Mouse (Mus musculus): ENCODE measurements around the gene Ntng2. TPM values are rescaled to one million over a fixed set of nuclear protein-coding genes. Genes with fewer than 3 reads are reported as not detected.
A peak's percentile ranks its signal among the peaks of the same experiment; 100 is the strongest.

Gene Ntng2
- polyA plus RNA-seq, 1 experiment, result not detected

DNA sequence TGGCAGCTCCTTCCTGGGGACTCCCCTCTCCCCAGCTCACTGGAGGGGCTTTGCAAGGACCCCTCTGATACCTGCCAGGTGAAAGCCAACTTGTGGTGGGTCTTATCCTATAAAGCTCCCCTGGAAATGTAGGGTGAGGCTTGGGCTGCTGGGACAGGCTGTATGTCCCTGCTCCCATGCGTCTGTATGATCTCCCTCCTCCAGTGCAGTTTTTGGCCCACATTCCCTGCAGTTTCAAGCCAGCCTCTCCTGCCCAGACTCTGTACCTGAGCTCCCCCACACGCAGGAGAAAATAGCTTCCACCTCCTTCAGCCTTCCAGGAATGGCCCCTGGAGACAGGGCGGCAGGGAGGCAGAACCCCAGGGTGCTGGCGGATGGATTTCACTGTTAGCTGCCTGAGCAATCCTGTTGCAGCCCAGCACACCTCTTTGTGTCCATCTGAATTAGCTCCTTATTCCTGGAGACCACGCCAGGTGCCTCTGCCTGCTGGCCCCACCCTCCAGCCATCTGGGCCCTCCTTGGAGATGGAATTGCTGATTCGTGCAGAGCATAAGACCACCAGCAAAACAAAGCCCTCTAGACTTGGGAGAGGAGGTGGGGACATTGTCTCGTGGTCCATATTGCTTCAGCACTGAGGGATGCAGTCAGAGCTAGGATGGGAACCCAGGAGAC, 29.1 kb downstream of the Ntng2 start:
- TF ChIP-seq POLR2A (IDR thresholded peaks at IDR 0.05; ENCODE audit: insufficient read depth, low read depth, low read length), result 0 out of 2 replicates have a peak, but pooled peaks have one; percentile 15
- no peak for TF ChIP-seq CTCF (IDR thresholded peaks at IDR 0.05; ENCODE audit: insufficient read depth, low read depth, low read length)
- Histone ChIP-seq H3K4me1 (ENCODE audit: control insufficient read depth, insufficient read depth, low read length) (no peaks in the 10 kb centered on the region), H3K4me3 (ENCODE audit: insufficient read depth, low read depth, low read length) (no peak overlapping the region), H3K27ac (ENCODE audit: insufficient read depth, low read depth, low read length) (no peak overlapping the region)
- 73% methylated on average over 7 of the region's 7 CpGs for WGBS

DNA sequence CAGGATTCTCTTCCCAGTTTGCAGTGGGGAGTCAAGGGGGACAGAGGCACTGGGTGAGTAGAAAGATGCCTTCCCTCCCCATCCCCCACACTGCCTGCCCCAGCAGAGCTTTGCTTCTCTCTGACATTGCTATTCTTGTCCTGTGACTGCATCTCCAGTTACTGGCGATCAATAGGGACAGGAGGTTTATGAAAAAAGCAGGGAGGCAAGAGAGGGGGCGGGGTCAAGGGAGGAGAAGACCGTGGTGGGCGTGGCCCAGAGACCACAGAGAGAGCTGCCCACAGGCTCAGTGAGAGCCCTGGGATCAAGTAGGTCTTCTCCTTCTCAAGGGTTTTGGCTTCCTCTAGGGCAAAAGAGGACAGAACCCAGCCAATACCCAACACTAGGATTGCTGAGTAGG, 30.5 kb downstream of the Ntng2 start:
- TF ChIP-seq POLR2A (IDR thresholded peaks at IDR 0.05; ENCODE audit: insufficient read depth, low read depth, low read length) (no peak), CTCF (IDR thresholded peaks at IDR 0.05; ENCODE audit: insufficient read depth, low read depth, low read length) (no peak)
- H3K27ac ChIP-seq (ENCODE audit: insufficient read depth, low read depth, low read length), result no peak overlapping the region
- H3K4me1 ChIP-seq (ENCODE audit: control insufficient read depth, insufficient read depth, low read length), result peaks cover 8% of the 10 kb centered on the region
- no peak overlapping the region for H3K4me3 ChIP-seq (ENCODE audit: insufficient read depth, low read depth, low read length)
- 21% methylated on average over 4 of the region's 4 CpGs for WGBS

DNA sequence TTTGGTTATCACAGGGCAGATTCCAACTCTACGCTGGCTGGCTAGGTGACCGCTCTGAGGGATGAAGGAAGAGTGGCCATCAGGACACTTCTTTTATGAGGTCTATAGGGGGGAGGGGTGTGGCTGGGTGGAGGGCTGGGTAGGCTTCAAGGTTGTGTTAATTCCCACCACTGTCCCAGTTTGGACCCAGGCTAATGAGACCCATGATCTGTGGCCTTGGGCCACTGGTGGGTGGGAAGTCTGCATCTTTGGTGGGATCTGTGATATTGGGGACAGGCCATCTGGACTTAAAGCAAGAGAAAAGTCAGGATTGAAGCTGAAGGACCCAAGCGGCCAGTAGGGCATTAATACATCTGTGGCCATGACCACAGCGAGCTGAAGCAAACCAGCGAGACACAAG, 34.0 kb downstream of the Ntng2 start:
- Histone ChIP-seq H3K4me3 (ENCODE audit: insufficient read depth, low read depth, low read length) (no peak overlapping the region), H3K4me1 (ENCODE audit: control insufficient read depth, insufficient read depth, low read length) (peaks cover 8% of the 10 kb centered on the region), H3K27ac (ENCODE audit: insufficient read depth, low read depth, low read length) (no peak overlapping the region)
- 95% methylated on average over 5 of the region's 5 CpGs for WGBS
- no peak for TF ChIP-seq POLR2A (IDR thresholded peaks at IDR 0.05; ENCODE audit: insufficient read depth, low read depth, low read length)
- TF ChIP-seq CTCF (IDR thresholded peaks at IDR 0.05; ENCODE audit: insufficient read depth, low read depth, low read length), result no peak

DNA sequence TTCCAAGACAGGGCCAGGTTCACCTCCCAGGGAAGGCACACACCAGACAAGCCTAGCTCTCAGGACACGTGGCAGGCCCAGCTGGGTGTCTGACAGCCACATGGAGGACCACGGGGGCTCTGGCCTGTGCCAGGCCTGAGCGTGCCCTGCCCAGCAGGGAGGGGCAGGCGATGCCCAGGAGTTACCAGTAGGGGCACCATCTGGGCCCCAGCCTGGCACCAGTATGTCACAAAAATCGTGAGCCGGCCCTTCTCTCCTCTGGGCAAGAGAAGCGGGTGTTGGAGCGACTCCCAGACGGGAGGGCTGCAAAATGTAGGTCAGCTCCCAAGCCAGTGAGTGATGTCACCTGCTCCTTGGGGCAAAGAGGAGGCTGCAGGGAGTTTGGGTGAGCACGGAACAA, 34.9 kb downstream of the Ntng2 start:
- WGBS, result 41% methylated on average over 10 of the region's 10 CpGs
- no peak overlapping the region for H3K4me3 ChIP-seq (ENCODE audit: insufficient read depth, low read depth, low read length)
- H3K4me1 ChIP-seq (ENCODE audit: control insufficient read depth, insufficient read depth, low read length), result peaks cover 8% of the 10 kb centered on the region
- TF ChIP-seq POLR2A (IDR thresholded peaks at IDR 0.05; ENCODE audit: insufficient read depth, low read depth, low read length), result no peak
- TF ChIP-seq CTCF (IDR thresholded peaks at IDR 0.05; ENCODE audit: insufficient read depth, low read depth, low read length), result no peak
- H3K27ac ChIP-seq (ENCODE audit: insufficient read depth, low read depth, low read length), result no peak overlapping the region

DNA sequence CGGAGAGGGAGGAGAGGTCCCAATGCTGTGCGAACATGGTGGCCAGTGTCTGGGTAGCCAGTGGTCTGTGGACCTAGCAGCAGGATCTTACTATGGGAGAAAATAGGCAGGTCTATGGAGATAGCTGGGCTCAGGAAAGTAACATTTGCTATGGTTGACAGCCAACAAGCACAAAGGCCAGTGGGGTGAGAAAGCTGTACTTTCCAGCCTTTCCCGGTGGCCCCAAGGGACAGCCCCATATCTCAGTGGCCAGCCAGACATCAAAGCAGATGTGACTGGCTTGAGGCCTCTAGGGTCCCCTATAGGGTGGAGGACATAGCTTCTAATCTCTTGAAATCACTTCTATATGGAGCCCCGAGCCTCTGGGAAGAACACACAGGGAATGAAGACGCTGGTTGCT, 35.8 kb downstream of the Ntng2 start:
- Histone ChIP-seq H3K27ac (ENCODE audit: insufficient read depth, low read depth, low read length) (no peak overlapping the region), H3K4me1 (ENCODE audit: control insufficient read depth, insufficient read depth, low read length) (peaks cover 8% of the 10 kb centered on the region), H3K4me3 (ENCODE audit: insufficient read depth, low read depth, low read length) (no peak overlapping the region)
- 96% methylated on average over 5 of the region's 5 CpGs for WGBS
- no peak for TF ChIP-seq POLR2A (IDR thresholded peaks at IDR 0.05; ENCODE audit: insufficient read depth, low read depth, low read length)
- no peak for TF ChIP-seq CTCF (IDR thresholded peaks at IDR 0.05; ENCODE audit: insufficient read depth, low read depth, low read length)

DNA sequence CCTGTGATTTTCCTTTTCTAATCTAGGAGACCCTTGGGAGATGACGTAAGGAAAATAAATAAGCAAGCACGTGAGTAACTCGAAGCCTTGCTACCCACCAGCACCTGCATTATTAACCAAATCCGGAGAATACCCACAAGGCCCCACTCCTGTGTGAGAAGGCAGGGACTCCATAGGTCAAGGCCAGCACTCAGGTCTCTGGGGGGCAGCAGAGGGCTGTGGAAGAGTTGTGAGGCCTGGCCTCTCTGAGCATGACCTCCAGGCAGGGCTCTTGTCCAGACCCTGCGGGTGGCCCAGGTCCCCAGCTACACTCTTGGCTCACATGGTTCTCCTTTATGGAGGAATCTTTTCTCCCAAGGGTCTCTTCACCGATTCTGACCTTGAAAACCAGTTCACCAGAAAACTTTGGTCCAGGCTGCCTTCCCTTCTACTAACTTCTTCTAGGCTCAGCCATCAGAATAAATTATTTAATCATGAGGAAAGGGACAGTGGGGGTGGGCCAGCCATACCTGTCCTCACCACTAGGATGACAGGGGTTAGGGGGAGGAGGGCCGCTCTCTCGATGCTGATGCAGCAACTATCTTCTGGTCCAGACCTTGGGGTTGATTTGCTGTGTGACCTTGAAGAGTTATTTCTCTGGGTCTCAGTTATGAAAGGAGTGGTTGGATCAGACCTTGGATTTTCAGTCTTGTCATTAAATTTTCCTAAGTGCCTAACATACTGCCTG, 36.4 kb downstream of the Ntng2 start:
- Histone ChIP-seq H3K4me1 (ENCODE audit: control insufficient read depth, insufficient read depth, low read length) (peaks cover 8% of the 10 kb centered on the region), H3K27ac (ENCODE audit: insufficient read depth, low read depth, low read length) (no peak overlapping the region), H3K4me3 (ENCODE audit: insufficient read depth, low read depth, low read length) (no peak overlapping the region)
- TF ChIP-seq POLR2A (IDR thresholded peaks at IDR 0.05; ENCODE audit: insufficient read depth, low read depth, low read length) (no peak), CTCF (IDR thresholded peaks at IDR 0.05; ENCODE audit: insufficient read depth, low read depth, low read length) (peak; percentile 27; the same call in 1 of the 2 replicates)
- 65% methylated on average over 8 of the region's 8 CpGs for WGBS

DNA sequence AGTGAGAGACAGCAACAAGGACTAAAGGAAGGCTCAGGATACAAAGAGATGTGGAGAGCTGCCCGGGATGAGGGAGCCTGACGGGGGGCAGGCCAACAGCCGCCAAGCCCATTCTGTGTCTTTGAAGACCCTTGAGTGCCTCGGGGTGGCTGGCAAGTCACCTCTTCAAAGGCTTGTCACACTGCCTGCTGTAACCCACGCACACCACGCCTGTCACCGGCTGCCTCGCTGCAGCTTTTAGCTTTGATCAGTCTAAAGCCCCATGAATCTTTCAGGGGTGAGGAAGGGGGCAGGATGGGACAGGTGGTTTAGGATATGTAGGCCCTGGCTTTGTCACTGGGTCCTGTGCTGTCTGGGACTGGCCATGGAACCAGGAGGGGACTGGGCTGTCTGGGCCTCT, 46.6 kb downstream of the Ntng2 start:
- WGBS, result 70% methylated on average over 8 of the region's 8 CpGs
- no peak for TF ChIP-seq CTCF (IDR thresholded peaks at IDR 0.05; ENCODE audit: insufficient read depth, low read depth, low read length)
- no peak for TF ChIP-seq POLR2A (IDR thresholded peaks at IDR 0.05; ENCODE audit: insufficient read depth, low read depth, low read length)

DNA sequence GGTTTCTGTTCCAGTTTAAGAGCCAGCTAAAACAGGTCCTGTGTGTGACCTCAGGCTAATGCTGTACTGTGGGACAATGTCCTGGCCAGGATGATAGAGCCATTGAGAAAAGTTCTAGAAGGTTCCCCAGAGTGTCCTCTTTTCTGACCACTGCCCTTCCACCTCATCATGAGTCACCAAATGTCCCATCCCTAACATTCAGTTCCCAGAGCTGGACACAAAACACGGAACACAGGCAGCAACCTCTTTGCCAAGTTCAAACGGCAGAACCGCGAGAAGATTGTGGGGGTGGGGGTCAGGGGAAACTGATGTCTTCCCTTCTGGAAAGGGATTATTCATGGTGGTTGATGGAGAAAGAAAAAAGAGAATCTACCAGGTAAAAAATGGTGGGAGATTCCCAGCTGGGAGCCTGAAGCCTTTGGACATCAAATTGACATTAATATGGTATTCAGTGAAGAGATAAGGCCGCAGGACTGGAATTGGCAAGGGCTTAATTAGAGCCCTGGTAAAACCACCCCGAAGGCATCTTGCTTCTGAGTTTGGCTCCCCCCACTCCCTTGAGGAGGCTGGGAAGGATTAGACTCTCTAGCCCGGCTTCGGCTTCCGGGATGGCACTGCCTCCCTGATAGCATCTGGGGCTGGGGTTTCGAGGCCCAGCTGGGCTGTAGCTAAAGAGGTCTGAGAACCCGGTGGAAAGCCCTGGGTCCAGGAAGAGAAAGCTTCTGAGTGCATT, 51.4 kb downstream of the Ntng2 start:
- TF ChIP-seq CTCF (IDR thresholded peaks at IDR 0.05; ENCODE audit: insufficient read depth, low read depth, low read length) (no peak), POLR2A (IDR thresholded peaks at IDR 0.05; ENCODE audit: insufficient read depth, low read depth, low read length) (no peak)
- Histone ChIP-seq H3K4me1 (ENCODE audit: control insufficient read depth, insufficient read depth, low read length) (0 out of 2 replicates have a peak, but pooled peaks cover 2% of the 10 kb centered on the region), H3K27ac (ENCODE audit: insufficient read depth, low read depth, low read length) (no peak overlapping the region), H3K4me3 (ENCODE audit: insufficient read depth, low read depth, low read length) (no peak overlapping the region)
- 54% methylated on average over 11 of the region's 11 CpGs for WGBS

More for the DNA sequence above, 46.6 kb downstream of the Ntng2 start:
- no peaks in the 10 kb centered on the region for H3K4me1 ChIP-seq (ENCODE audit: control insufficient read depth, insufficient read depth, low read length)
- no peak overlapping the region for H3K27ac ChIP-seq (ENCODE audit: insufficient read depth, low read depth, low read length)
- no peak overlapping the region for H3K4me3 ChIP-seq (ENCODE audit: insufficient read depth, low read depth, low read length)

DNA sequence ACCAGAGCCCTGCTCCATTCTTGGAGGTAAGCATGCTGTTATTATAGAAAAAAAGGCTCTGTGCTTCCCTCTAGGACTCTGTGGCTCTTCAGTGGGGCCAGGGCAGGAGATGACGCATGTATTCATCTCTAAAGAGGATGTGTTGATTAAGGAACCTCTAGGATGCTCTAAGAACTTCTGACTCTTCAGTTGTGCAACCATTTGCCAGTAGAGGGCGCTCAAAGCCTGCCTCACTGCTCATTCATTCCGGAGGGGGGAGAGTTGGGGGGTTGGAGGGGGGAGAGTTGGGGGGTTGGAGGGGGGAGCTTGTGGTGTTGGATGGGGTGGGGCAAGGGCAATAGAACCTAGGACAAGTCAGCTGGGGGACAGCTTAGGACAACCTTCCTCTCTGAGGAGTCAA, 52.9 kb downstream of the Ntng2 start:
- peaks cover 9% of the 10 kb centered on the region for H3K4me1 ChIP-seq (ENCODE audit: control insufficient read depth, insufficient read depth, low read length)
- no peak overlapping the region for H3K4me3 ChIP-seq (ENCODE audit: insufficient read depth, low read depth, low read length)
- TF ChIP-seq POLR2A (IDR thresholded peaks at IDR 0.05; ENCODE audit: insufficient read depth, low read depth, low read length) (no peak), CTCF (IDR thresholded peaks at IDR 0.05; ENCODE audit: insufficient read depth, low read depth, low read length) (no peak)
- 3% methylated on average over 3 of the region's 3 CpGs for WGBS
- H3K27ac ChIP-seq (ENCODE audit: insufficient read depth, low read depth, low read length), result no peak overlapping the region
